Mouse (Mus musculus) right cerebral cortex, postnatal 14 days (tissue): ENCODE measurements at regions not wholly inside any gene's neighbourhood (a gene's known extent, or its start where the extent isn't known, plus 50 kb on each side); places are given as distances from the start of the nearest gene placed in this dataset.
A peak's percentile ranks its signal among the peaks of the same experiment; 100 is the strongest.

Experiments
- DNase-seq: peaks from one replicate; pipeline ENCODE4 v3.0.0; 2022

GRCm38 (mm10) chr4:152912846-152913245 is 435.2 kb upstream of the Kcnab2 start:
- DNase-seq: no peak

DNA sequence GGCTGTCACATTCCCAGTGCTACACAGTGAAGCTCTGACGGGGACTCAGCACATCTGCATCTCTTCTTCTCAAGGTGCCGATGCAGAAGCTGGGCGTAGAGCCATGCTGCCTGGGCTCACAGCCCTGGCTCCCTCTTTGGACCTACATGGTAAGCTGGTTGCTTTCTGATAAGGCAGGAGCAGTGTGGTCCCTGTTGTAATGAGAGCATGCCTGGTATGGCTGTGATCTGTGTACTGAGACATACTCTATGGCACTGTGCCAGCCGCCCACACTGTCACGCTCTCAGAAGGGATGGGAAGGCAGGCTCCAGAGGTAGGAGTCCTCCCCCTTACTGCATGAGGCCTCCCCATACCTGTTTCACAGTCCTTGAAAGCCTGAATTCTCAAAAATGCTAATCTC is 430.6 kb upstream of the Kcnab2 start:
- DNase-seq: peak; percentile 65

DNA sequence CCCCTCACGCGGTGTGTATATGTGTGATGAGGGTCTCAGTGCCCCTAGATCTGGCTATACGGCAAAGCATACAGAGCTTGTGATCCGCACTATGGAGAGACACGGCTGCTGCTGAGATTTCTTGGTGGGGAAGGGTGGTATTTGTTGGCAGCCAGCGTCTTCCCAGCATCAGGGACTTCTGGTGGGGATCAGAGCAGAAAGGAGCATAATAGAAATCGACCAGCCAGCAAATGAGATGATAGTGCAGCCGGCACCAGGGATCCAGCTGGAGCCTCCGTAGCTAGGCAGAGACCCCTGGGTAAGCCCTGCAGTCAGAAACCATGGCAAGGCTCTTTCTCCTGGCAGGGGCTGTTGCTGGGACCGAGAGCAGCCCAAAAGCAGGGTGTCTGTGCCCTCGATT is 425.2 kb upstream of the Kcnab2 start:
- DNase-seq: no peak

DNA sequence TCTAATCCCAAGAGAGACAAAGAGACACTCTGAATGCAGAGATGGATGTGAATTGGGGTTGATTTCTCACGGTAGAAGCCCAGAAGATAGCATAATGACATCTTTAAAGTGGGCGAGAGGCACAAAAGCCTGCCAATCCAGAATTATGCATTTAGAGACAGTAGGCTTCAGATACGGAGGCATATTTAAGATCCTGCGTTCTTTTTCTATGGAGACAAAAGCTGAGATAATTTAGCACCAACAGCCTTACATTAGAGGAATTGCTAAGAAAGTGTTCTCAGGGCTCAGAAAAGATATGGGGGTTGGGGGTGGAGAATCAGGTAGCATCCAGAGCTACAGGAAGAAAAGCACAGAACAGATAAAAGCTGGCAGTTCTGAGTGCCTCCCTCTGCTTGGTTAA is 422.4 kb upstream of the Kcnab2 start:
- DNase-seq: no peak

GRCm38 (mm10) chr4:152895076-152895475 is 417.4 kb upstream of the Kcnab2 start:
- DNase-seq: no peak

GRCm38 (mm10) chr4:152892997-152893396 is 415.3 kb upstream of the Kcnab2 start:
- DNase-seq: no peak

DNA sequence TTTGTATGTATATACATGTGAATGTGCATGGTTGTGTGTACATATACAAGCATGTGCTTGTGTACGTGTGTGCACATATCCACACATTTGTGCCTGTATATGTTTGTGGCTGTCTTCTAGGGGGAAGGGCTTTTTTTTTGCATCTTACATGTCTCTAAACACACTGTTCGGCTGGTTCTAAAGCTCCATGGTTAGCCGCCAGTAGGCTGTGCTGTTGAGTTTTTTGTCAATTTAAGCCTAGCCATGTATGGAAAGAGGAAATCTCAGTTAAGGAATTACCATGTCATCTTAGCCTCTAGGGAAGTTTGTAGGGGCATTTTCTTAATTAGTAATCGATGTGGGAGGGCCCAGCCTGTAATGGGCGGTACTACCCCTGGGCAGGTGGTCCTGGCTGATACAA is 411.5 kb upstream of the Kcnab2 start:
- no peak for DNase-seq

DNA sequence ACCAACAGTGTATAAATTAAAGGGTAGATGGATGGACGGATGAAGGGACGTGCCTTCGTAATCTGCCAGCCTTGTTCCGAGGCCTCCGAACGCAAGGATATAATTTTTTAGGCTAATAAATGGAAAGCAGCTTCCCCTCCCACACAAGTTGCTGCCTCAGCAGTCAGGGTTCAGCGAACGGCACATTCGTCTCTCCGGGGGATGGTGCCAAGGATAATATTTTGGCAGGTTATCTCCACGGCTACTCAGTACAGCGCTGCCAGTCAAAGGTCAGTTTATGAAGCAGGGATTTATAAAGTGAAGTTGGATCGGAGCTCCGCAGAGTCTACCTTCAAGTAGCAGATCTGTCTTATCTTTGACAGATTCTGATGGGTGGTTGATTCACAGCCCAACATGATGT is 410.6 kb upstream of the Kcnab2 start:
- DNase-seq: no peak

GRCm38 (mm10) chr4:152886773-152887172 is 409.1 kb upstream of the Kcnab2 start:
- DNase-seq: no peak

DNA sequence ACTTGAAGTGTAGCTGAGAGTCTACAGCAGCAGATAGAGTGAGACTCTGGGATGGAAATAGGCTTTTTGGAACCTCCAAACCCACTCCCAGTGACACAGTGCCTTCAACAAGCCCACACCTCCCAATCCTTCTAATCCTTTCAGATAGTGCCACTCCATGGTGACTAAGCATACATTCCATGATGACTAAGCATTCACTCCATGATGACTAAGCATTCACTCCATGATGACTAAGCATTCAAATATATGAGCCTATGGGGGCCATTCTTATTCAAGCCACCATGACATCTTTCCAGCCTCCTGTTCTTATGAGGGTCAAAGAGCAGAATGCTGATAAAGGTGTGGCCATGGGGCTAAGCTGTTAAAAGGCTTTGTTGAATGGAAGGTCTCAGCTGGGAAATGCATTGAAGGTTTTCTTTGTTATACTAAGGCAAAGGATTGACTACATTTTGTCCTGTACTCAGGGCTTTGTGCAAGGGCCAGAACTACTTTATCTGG is 403.8 kb upstream of the Kcnab2 start:
- no peak for DNase-seq

- DNase-seq: no peak
These were observed 402.7 kb upstream of the Kcnab2 start for GRCm38 (mm10) chr4:152880368-152880767.

DNA sequence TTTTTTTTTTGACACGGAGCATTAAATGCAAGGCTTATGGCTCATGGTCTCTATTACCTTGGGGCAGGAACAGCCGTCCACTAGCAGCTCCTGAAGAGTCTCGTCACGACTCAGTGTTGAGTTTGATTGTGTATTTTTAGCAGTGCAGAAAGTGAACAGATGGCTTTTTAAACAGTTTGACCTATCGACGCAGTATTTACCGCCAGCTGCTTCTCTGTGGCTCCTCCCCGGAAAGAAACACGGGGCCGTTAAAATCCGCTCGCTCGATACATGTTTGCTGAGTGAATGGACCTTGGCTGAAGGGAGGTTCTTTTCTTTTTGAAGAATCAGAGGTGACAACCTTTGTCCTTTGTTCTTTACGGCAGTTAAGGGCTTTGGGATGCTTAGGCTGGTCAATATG is 401.3 kb upstream of the Kcnab2 start:
- no peak for DNase-seq

DNA sequence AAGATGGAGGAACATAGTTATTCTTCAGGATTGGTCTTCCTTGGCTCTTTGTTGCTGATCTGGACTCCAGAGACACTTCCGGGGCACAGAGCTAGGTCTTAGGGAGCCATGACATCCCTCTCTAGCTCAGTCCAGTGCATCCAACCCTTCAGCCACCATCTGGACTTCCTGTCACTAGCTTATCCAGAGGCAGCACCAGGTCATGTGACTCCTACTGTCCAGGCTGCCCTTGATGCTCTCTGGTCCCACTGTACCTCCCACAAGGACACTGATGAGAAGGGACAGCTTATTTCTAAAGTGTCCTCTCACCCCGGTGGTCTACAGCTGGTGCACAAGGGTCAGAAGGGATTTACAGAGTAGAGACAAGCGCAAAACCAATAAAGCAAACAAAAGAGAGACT is 400.7 kb upstream of the Kcnab2 start:
- DNase-seq: no peak

GRCm38 (mm10) chr4:152870046-152870445 is 392.4 kb upstream of the Kcnab2 start:
- DNase-seq: no peak

DNA sequence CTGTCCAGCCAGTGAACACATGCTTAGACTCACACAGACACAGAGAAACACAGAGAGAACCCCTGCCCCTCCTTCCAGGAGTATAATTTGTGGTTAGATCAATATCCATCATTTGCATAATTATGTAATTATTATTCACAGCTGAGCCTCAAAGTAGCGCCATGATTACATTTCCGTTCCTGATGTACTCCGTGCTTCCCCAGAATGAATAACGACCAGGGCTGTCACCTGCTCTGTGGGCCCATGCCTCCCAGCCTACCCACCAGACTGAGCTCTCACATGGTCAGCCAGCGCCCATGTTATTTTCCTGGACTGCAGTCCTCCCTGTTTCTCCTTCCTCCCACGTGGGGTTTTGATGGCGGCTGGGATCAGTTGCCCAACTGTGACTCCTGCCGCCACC is 388.2 kb upstream of the Kcnab2 start:
- no peak for DNase-seq

GRCm38 (mm10) chr4:152862818-152863614 is 385.3 kb upstream of the Kcnab2 start:
- DNase-seq: peak; percentile 40

DNA sequence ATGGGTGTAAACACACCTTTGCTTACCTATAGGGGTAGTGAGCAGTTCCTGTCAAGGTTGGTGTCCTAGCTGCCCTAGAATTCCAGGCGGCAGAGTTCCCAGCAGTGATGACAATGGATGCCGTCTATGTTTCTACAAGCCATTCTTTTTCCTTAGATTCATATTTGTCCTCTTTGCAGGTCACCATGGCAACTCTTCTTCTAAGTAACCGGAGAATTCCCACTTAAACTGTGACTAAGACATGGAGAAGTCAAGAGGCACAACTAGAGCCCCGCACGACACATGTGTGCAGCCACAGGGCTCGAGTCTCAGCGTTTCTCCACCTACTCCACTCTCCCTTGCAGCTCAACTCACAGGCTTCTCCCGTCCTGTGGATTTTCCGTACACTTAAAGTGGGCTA is 381.5 kb upstream of the Kcnab2 start:
- no peak for DNase-seq

- DNase-seq: no peak
These were observed 372.5 kb upstream of the Kcnab2 start for GRCm38 (mm10) chr4:152850147-152850546.

DNA sequence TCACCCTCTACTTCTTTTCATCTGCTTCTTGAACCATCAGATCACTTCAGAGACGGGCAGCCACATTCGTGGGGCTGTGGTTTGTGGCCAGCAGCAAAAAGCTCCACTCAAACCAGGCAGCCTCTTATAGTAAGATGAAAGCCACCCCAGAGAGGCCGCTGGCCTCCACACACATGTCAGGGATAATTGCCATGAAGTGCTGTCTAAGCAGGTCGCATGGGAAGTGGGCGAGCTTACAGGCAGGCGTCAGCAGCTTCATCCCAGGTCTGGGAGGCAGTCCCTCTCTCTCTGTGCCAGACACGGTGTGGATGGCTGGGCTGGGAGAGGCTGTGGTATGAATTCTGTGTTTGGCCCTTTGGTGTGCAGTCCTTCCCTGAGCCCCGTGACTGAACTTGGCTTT is 358.4 kb upstream of the Kcnab2 start:
- DNase-seq: no peak

GRCm38 (mm10) chr4:152834421-152835110 is 356.9 kb upstream of the Kcnab2 start:
- no peak for DNase-seq

DNA sequence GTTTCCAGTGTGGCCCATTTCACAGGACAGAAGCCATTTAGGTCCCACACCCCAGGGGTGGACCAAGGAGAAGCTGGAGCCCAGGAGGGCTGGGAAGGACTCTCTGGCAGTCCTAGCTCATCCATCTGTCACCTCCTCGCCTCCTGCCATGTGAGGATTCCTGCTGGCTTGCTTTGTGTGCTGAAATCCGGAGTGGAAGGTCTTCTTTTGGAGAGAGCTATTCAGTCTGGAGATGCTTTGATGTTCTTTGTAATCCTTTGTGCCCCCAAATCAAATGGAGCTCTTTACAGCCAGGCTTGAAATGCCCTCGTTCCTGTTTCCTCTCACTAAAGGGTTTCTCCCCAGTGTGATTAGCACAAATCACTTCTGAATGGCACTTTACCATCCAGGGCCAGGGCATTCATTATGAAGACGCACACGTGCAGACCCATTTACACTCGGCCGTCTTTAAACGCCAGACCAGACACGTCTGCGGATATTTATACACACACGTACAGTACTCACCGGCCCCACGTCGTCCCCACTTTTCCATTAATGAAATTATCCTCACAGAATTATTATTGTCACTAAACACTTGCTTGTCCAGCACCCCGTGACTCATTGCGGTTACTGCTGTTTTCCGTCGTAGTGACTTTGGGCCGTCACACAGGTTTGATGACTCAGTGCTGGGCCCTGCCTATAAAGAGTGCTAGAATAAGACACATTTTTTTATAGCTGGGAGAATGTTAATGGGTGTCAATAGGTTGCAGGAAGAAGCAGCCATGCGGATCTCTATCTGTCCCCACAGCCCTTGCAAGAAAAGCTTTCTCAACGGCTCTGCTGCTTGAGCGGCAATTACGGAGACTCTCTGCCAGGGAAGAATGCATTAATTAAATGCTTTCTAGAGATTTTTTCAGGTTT is 356.0 kb upstream of the Kcnab2 start:
- no peak for DNase-seq

DNA sequence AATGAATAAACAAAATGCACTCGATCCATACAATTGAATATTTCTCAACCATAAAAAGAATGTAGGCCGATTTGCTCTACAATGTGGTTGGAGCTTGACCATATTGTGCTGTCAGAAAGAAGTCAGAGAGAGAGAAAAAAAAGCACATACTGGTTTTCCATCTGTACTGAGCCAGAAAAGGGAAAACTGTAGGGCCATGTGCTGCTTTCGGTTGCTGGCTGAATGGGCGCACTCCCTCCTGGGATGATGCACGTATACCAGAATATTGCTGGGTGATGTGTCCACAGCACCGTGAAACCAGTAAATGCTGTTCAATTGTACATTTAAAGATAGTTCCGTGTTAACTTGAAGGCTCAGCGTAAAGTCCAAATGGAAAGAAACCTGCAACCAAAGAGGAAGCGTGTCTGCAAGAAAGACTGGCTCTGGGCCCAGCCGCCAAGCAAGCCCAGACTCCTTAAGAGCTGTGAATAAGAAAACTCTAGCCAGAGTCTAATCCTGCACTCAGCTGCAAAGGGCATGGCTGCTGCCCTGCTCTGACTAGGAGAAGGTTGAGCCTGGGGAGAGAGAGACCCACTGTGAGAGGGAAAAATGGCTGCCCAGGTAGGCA is 355.2 kb upstream of the Kcnab2 start:
- DNase-seq: peak; percentile 54

GRCm38 (mm10) chr4:152825185-152825584 is 347.5 kb upstream of the Kcnab2 start:
- no peak for DNase-seq
